Mouse (Mus musculus) hindbrain, postnatal 0 days (tissue): ENCODE measurements at regions not wholly inside any gene's neighbourhood (a gene's known extent, or its start where the extent isn't known, plus 50 kb on each side); places are given as distances from the start of the nearest gene placed in this dataset.
A peak's percentile ranks its signal among the peaks of the same experiment; 100 is the strongest.

Experiments used
- ATAC-seq: fragments of 200-750 bp; cut with Nextera tagmentation; 2 replicates; pipeline ENCODE4 v1.8.0; 2017; ENCODE audit warnings: mild to moderate bottlenecking, moderate TSS enrichment, moderate library complexity
- DNase-seq: peaks from one replicate; pipeline ENCODE4 v3.0.0-alpha.2; 2015; ENCODE audit warnings: low spot score
- H3K27ac ChIP-seq: fragments of 300-500 bp; sonication (generic); 2 replicates; pipeline ENCODE4 v1.5.1; 2014; ENCODE audit warnings: mild to moderate bottlenecking
- H3K27me3 ChIP-seq: fragments of 300-500 bp; sonication (generic); 2 replicates; pipeline ENCODE4 v1.6.1; 2014; ENCODE audit warnings: low read length, mixed read lengths; ENCODE audit not compliant: insufficient read depth
- H3K36me3 ChIP-seq: fragments of 300-500 bp; sonication (generic); 2 replicates; pipeline ENCODE4 v1.6.1; 2014; ENCODE audit warnings: low read length, mixed read lengths; ENCODE audit not compliant: insufficient read depth
- H3K4me1 ChIP-seq: fragments of 300-500 bp; sonication (generic); 2 replicates; pipeline ENCODE4 v1.6.1; 2014; ENCODE audit warnings: antibody characterized with exemption, low read length, mixed read lengths; ENCODE audit not compliant: insufficient read depth
- H3K4me2 ChIP-seq: fragments of 300-500 bp; sonication (generic); 2 replicates; pipeline ENCODE4 v1.6.1; 2014; ENCODE audit warnings: low read depth, mild to moderate bottlenecking, low read length, moderate library complexity, mixed read lengths
- H3K4me3 ChIP-seq: fragments of 300-500 bp; sonication (generic); 2 replicates; pipeline ENCODE4 v1.5.1; 2014; ENCODE audit warnings: low read length
- H3K9ac ChIP-seq: fragments of 300-500 bp; sonication (generic); replicated peaks from 2 replicates; pipeline ENCODE4 v1.6.1; 2014; ENCODE audit warnings: mild to moderate bottlenecking, low read length, moderate library complexity, mixed read lengths
- H3K9me3 ChIP-seq: fragments of 300-500 bp; sonication (generic); 2 replicates; pipeline ENCODE4 v1.6.1; 2016; ENCODE audit warnings: low read length, mixed read lengths
- CTCF ChIP-seq: IDR thresholded peaks from 2 replicates; pipeline ENCODE4 v1.5.1; 2016; ENCODE audit warnings: antibody characterized with exemption, control low read depth, low read depth
- WGBS: fragments of 180-500 bp; shearing (Covaris S2); extraction: QIAGEN DNeasy Blood & Tissue Kit; methylation state at CpG from one replicate; pipeline ENCODE4 v1.1.7; 2014; 5-methylcytosine and 5-hydroxymethylcytosine counted together

DNA sequence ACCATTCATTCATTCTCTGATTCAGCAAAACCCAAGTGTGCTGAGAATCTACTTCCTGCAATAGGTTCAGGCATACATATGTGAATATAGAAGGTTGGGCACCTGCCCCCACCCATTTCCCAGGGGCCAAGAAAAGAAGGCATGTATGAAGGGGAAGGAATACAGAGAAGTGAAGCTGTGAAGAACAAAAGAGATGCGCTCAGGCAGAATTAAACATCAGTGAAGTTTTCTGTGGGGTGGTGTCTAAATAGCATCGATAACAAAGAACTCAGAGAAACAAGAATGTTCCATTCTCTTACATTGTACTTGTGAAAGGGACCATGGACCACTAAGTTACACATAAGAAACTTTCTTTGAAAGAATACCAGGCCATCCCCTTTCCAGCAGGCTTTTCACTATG, 580.7 kb downstream of the Gm9195 start:
- Histone ChIP-seq H3K27me3 (no peaks in the 10 kb centered on the region), H3K4me3 (no peak overlapping the region), H3K9me3 (no peaks in the 10 kb centered on the region), H3K4me1 (no peaks in the 10 kb centered on the region), H3K27ac (no peak overlapping the region), H3K36me3 (no peaks in the 10 kb centered on the region), H3K4me2 (no peak overlapping the region), H3K9ac (no peak overlapping the region)
- 45% methylated on average over 2 of the region's 2 CpGs for WGBS
- TF ChIP-seq CTCF, result no peak
- DNase-seq (no peak), ATAC-seq (no peak)

DNA sequence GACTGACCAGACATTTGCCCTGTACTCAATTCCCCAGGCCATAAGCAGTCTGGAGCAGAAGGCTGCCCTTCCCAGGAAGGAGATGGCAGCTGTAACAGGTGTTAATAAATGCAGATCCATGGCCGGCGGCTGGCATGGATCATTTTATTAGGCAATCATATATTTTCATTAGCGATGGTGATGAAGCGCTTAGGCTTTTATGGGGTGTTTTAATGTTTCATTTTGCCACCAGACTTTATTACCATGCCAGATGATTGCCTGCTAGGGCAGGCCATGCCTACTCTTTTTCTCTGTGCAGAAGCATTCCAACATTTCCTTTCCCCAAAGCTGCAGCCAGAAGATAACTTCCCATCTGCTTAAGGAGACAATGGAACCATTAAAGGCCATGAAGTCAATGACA, 596.2 kb downstream of the Gm9195 start:
- H3K27ac ChIP-seq, result no peak overlapping the region
- ATAC-seq (no peak), DNase-seq (no peak)
- no peak overlapping the region for H3K9ac ChIP-seq
- no peaks in the 10 kb centered on the region for H3K36me3 ChIP-seq
- no peaks in the 10 kb centered on the region for H3K27me3 ChIP-seq
- H3K4me3 ChIP-seq, result no peak overlapping the region
- WGBS, result 93% methylated on average over 4 of the region's 4 CpGs
- H3K4me1 ChIP-seq, result no peaks in the 10 kb centered on the region
- TF ChIP-seq CTCF, result no peak
- no peaks in the 10 kb centered on the region for H3K9me3 ChIP-seq
- H3K4me2 ChIP-seq, result no peak overlapping the region

DNA sequence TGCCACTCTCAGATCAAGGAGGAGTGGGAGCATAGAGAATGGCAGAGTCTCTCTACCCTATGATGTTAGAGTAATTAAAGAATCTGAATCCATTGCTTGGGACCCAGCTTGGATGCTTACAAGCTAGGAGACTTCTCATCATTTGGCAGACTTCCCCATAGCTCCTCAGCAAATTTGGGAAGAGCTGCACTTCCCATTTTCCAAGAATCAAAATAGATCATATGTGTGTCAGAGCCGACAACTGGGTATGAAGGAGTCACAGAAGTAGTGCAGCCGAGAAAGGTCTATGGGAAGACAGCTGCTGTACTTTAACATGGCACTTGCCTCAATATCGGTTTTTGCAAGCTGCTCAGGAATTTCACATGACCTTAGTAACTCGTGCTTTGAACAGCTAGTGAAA, 596.8 kb downstream of the Gm9195 start:
- no peak overlapping the region for H3K4me2 ChIP-seq
- H3K36me3 ChIP-seq, result no peaks in the 10 kb centered on the region
- ATAC-seq, result no peak
- no peaks in the 10 kb centered on the region for H3K9me3 ChIP-seq
- WGBS, result 79% methylated on average over 4 of the region's 4 CpGs
- no peak for DNase-seq
- H3K4me1 ChIP-seq, result no peaks in the 10 kb centered on the region
- no peak for TF ChIP-seq CTCF
- no peak overlapping the region for H3K9ac ChIP-seq
- no peaks in the 10 kb centered on the region for H3K27me3 ChIP-seq
- no peak overlapping the region for H3K27ac ChIP-seq
- no peak overlapping the region for H3K4me3 ChIP-seq

DNA sequence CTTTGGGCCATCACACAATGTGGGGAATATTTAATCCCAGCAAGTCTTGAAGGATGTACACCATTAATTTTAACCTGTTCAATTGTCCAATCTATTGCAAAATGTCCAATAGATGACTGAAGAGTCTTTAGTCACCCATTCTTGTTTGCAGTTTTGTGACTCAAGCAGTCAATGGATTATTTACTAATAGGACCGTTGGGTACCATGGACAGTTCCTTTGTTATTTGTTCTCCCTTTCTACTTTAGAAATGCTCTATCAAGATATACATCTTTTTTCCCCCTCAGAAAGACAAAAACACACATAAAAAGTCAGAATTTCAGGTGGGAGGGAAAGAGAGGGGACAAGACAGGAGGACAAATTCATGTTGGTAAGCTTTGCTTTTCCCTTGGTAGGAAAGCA, 598.3 kb downstream of the Gm9195 start:
- no peak for TF ChIP-seq CTCF
- H3K9ac ChIP-seq, result no peak overlapping the region
- no peaks in the 10 kb centered on the region for H3K36me3 ChIP-seq
- H3K4me3 ChIP-seq, result no peak overlapping the region
- no peak for ATAC-seq
- H3K9me3 ChIP-seq, result no peaks in the 10 kb centered on the region
- no peak overlapping the region for H3K27ac ChIP-seq
- 70% methylated on average over 1 of the region's 1 CpGs for WGBS
- no peak for DNase-seq
- H3K27me3 ChIP-seq, result no peaks in the 10 kb centered on the region
- no peaks in the 10 kb centered on the region for H3K4me1 ChIP-seq
- H3K4me2 ChIP-seq, result no peak overlapping the region

DNA sequence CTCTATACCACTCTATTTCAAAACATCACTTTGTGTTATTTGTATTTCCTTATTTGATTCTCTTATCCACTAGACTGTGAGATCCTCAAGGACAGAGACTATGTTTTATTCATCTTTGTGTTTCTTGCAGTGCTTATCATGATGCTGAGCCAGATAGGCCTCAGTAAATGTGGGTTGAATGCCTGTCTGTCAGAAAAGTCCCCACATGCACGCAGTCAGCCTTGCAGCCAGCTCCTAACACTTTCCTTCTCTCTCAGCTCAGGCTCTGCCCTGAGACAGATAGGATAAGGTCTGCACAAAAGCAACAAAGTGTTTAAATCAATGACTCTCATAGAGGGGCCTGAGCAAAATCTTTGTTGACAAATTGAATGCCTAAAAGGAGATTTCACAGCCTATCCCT, 600.0 kb downstream of the Gm9195 start:
- no peak overlapping the region for H3K4me3 ChIP-seq
- DNase-seq (no peak), ATAC-seq (no peak)
- H3K4me2 ChIP-seq, result no peak overlapping the region
- H3K27me3 ChIP-seq, result no peaks in the 10 kb centered on the region
- no peaks in the 10 kb centered on the region for H3K36me3 ChIP-seq
- no peak overlapping the region for H3K27ac ChIP-seq
- 66% methylated on average over 1 of the region's 1 CpGs for WGBS
- H3K4me1 ChIP-seq, result no peaks in the 10 kb centered on the region
- H3K9me3 ChIP-seq, result no peaks in the 10 kb centered on the region
- no peak for TF ChIP-seq CTCF
- no peak overlapping the region for H3K9ac ChIP-seq

DNA sequence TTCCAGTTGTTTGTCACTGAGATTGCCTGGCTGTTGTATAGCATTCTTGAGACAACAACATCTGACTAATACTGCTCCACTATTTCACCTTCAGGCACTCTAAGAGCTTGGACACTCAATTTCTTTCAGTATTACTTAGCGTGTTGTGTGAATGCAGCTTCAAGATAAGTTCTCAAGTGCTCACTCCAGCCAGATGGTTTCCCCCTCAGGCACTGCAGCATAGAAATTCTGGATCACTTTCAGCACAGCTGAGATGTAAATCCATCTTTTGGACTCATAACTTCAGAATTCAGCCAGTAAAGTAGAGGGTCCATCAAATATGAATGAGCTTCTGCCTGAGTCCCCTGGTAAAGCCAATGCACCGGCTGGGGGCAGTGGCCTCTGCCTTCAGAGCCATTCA, 608.8 kb downstream of the Gm9195 start:
- 81% methylated on average over 2 of the region's 2 CpGs for WGBS
- no peaks in the 10 kb centered on the region for H3K36me3 ChIP-seq
- no peak for ATAC-seq
- H3K4me1 ChIP-seq, result no peaks in the 10 kb centered on the region
- DNase-seq, result peak; percentile 12
- H3K27me3 ChIP-seq, result no peaks in the 10 kb centered on the region
- TF ChIP-seq CTCF, result no peak
- no peak overlapping the region for H3K4me3 ChIP-seq
- no peak overlapping the region for H3K4me2 ChIP-seq
- no peak overlapping the region for H3K27ac ChIP-seq
- H3K9me3 ChIP-seq, result no peaks in the 10 kb centered on the region
- no peak overlapping the region for H3K9ac ChIP-seq

DNA sequence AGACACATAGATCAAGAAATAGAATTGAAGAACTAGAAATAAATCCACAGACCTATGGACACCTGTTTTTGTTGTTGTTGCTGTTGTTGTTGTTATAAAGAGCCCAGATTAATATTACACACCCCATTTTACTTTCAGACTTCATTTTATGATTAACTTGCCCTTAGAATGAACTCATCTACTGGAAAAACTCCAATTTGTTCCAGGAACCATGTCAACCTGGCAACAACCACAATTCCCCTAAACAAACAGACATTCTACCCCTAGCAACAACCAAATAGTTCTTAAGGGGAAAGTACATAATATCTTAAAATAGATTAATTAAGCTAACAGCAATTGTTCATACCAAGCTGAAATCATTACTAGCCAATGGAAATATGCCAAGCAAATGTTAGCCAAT, 646.1 kb downstream of the Gm9195 start:
- ATAC-seq (no peak), DNase-seq (no peak)
- Histone ChIP-seq H3K4me1 (no peaks in the 10 kb centered on the region), H3K27me3 (no peaks in the 10 kb centered on the region), H3K4me2 (no peak overlapping the region), H3K9ac (no peak overlapping the region), H3K4me3 (no peak overlapping the region), H3K9me3 (no peaks in the 10 kb centered on the region), H3K36me3 (no peaks in the 10 kb centered on the region), H3K27ac (no peak overlapping the region)
- TF ChIP-seq CTCF, result no peak
